Mouse (Mus musculus): Measurements from ENCODE around the gene Krtap28-10. TPM values are rescaled to one million over a fixed set of nuclear protein-coding genes. Genes with fewer than 3 reads are reported as not detected.
"Not testable (repeated sequence)": the region's sequence is repeated elsewhere in the genome, so short reads cannot be mapped to it uniquely, and the experiment has no call there.

The Krtap28-10 gene
- polyA plus RNA-seq, 1 experiment: not detected

GRCm38 (mm10) chr1:83015329-83015879 lies 26.9 kb downstream of the Krtap28-10 start:
- TF ChIP-seq CTCF (IDR thresholded peaks at IDR 0.05; ENCODE audit: extremely low read depth, insufficient read depth, insufficient read length, insufficient replicate concordance) (no peak), POLR2A (IDR thresholded peaks at IDR 0.05; ENCODE audit: low read depth, low read length) (no peak)
- 86% methylated on average over 10 of the region's 10 CpGs for WGBS
- H3K36me3 ChIP-seq (ENCODE audit: control insufficient read depth, insufficient read depth, low read length): no peaks in the 10 kb centered on the region
- H3K27ac ChIP-seq (ENCODE audit: insufficient read depth, low read length): no peak overlapping the region
- no peaks in the 10 kb centered on the region for H3K4me1 ChIP-seq (ENCODE audit: control insufficient read depth, insufficient read depth, insufficient read length)
- no peak for DNase-seq (ENCODE audit: low read depth in 1 of 2, low spot score in 2 of 2)
- H3K4me3 ChIP-seq (ENCODE audit: extremely low read depth, insufficient read depth, insufficient read length): no peak overlapping the region
- no peaks in the 10 kb centered on the region for H3K27me3 ChIP-seq (ENCODE audit: control insufficient read depth, insufficient read depth, low read length)

GRCm38 (mm10) chr1:83014477-83014876 lies 27.8 kb downstream of the Krtap28-10 start:
- WGBS: 90% methylated on average over 3 of the region's 3 CpGs
- Histone ChIP-seq H3K4me3 (ENCODE audit: extremely low read depth, insufficient read depth, insufficient read length) (no peak overlapping the region), H3K36me3 (ENCODE audit: control insufficient read depth, insufficient read depth, low read length) (no peaks in the 10 kb centered on the region), H3K27me3 (ENCODE audit: control insufficient read depth, insufficient read depth, low read length) (no peaks in the 10 kb centered on the region), H3K27ac (ENCODE audit: insufficient read depth, low read length) (no peak overlapping the region), H3K4me1 (ENCODE audit: control insufficient read depth, insufficient read depth, insufficient read length) (no peaks in the 10 kb centered on the region)
- DNase-seq (ENCODE audit: low read depth in 1 of 2, low spot score in 2 of 2): no peak
- TF ChIP-seq POLR2A (IDR thresholded peaks at IDR 0.05; ENCODE audit: low read depth, low read length) (no peak), CTCF (IDR thresholded peaks at IDR 0.05; ENCODE audit: extremely low read depth, insufficient read depth, insufficient read length, insufficient replicate concordance) (no peak)

- no peak for TF ChIP-seq CTCF (IDR thresholded peaks at IDR 0.05; ENCODE audit: extremely low read depth, insufficient read depth, insufficient read length, insufficient replicate concordance)
- no peak for TF ChIP-seq POLR2A (IDR thresholded peaks at IDR 0.05; ENCODE audit: low read depth, low read length)
- DNase-seq (ENCODE audit: low read depth in 1 of 2, low spot score in 2 of 2): no peak
- Histone ChIP-seq H3K4me3 (ENCODE audit: extremely low read depth, insufficient read depth, insufficient read length) (no peak overlapping the region), H3K4me1 (ENCODE audit: control insufficient read depth, insufficient read depth, insufficient read length) (no peaks in the 10 kb centered on the region), H3K36me3 (ENCODE audit: control insufficient read depth, insufficient read depth, low read length) (no peaks in the 10 kb centered on the region), H3K27ac (ENCODE audit: insufficient read depth, low read length) (no peak overlapping the region), H3K27me3 (ENCODE audit: control insufficient read depth, insufficient read depth, low read length) (no peaks in the 10 kb centered on the region)
- WGBS: 80% methylated on average over 6 of the region's 6 CpGs
Measured at GRCm38 (mm10) chr1:83007471-83007870, 34.8 kb downstream of the Krtap28-10 start.

GRCm38 (mm10) chr1:83006218-83007179 lies 35.8 kb downstream of the Krtap28-10 start:
- WGBS: 80% methylated on average over 8 of the region's 8 CpGs
- H3K36me3 ChIP-seq (ENCODE audit: control insufficient read depth, insufficient read depth, low read length): no peaks in the 10 kb centered on the region
- TF ChIP-seq CTCF (IDR thresholded peaks at IDR 0.05; ENCODE audit: extremely low read depth, insufficient read depth, insufficient read length, insufficient replicate concordance): no peak
- TF ChIP-seq POLR2A (IDR thresholded peaks at IDR 0.05; ENCODE audit: low read depth, low read length): no peak
- H3K4me1 ChIP-seq (ENCODE audit: control insufficient read depth, insufficient read depth, insufficient read length): no peaks in the 10 kb centered on the region
- DNase-seq (ENCODE audit: low read depth in 1 of 2, low spot score in 2 of 2): no peak
- H3K4me3 ChIP-seq (ENCODE audit: extremely low read depth, insufficient read depth, insufficient read length): no peak overlapping the region
- no peaks in the 10 kb centered on the region for H3K27me3 ChIP-seq (ENCODE audit: control insufficient read depth, insufficient read depth, low read length)
- no peak overlapping the region for H3K27ac ChIP-seq (ENCODE audit: insufficient read depth, low read length)

- not testable (repeated sequence) for H3K27me3 ChIP-seq (ENCODE audit: control insufficient read depth, insufficient read depth, low read length); DNase-seq (ENCODE audit: low read depth in 1 of 2, low spot score in 2 of 2)
- WGBS: 97% methylated on average over 9 of the region's 9 CpGs
Measured at GRCm38 (mm10) chr1:83000306-83000705, 42.0 kb downstream of the Krtap28-10 start, which contains the start of gene Gm47959. Gene Gm47959, plus strand, starts transcription at chr1:83000548.

GRCm38 (mm10) chr1:82993947-82994346 lies 48.3 kb downstream of the Krtap28-10 start:
- 86% methylated on average over 3 of the region's 3 CpGs for WGBS
- Histone ChIP-seq H3K4me1 (ENCODE audit: control insufficient read depth, insufficient read depth, insufficient read length) (no peaks in the 10 kb centered on the region), H3K27me3 (ENCODE audit: control insufficient read depth, insufficient read depth, low read length) (no peaks in the 10 kb centered on the region), H3K27ac (ENCODE audit: insufficient read depth, low read length) (no peak overlapping the region), H3K4me3 (ENCODE audit: extremely low read depth, insufficient read depth, insufficient read length) (no peak overlapping the region), H3K36me3 (ENCODE audit: control insufficient read depth, insufficient read depth, low read length) (no peaks in the 10 kb centered on the region)
- TF ChIP-seq CTCF (IDR thresholded peaks at IDR 0.05; ENCODE audit: extremely low read depth, insufficient read depth, insufficient read length, insufficient replicate concordance): no peak
- no peak for TF ChIP-seq POLR2A (IDR thresholded peaks at IDR 0.05; ENCODE audit: low read depth, low read length)
- DNase-seq (ENCODE audit: low read depth in 1 of 2, low spot score in 2 of 2): no peak

More at GRCm38 (mm10) chr1:83000306-83000705, 42.0 kb downstream of the Krtap28-10 start, which contains the start of gene Gm47959:
- H3K36me3 ChIP-seq (ENCODE audit: control insufficient read depth, insufficient read depth, low read length); H3K4me1 ChIP-seq (ENCODE audit: control insufficient read depth, insufficient read depth, insufficient read length); H3K4me3 ChIP-seq (ENCODE audit: extremely low read depth, insufficient read depth, insufficient read length); H3K27ac ChIP-seq (ENCODE audit: insufficient read depth, low read length): not testable (repeated sequence)

- no peaks in the 10 kb centered on the region for H3K27me3 ChIP-seq (ENCODE audit: control insufficient read depth, insufficient read depth, low read length)
- no peak overlapping the region for H3K4me3 ChIP-seq (ENCODE audit: extremely low read depth, insufficient read depth, insufficient read length)
- TF ChIP-seq POLR2A (IDR thresholded peaks at IDR 0.05; ENCODE audit: low read depth, low read length) (no peak), CTCF (IDR thresholded peaks at IDR 0.05; ENCODE audit: extremely low read depth, insufficient read depth, insufficient read length, insufficient replicate concordance) (no peak)
- WGBS: 89% methylated on average over 6 of the region's 6 CpGs
- no peaks in the 10 kb centered on the region for H3K4me1 ChIP-seq (ENCODE audit: control insufficient read depth, insufficient read depth, insufficient read length)
- H3K36me3 ChIP-seq (ENCODE audit: control insufficient read depth, insufficient read depth, low read length): no peaks in the 10 kb centered on the region
- no peak for DNase-seq (ENCODE audit: low read depth in 1 of 2, low spot score in 2 of 2)
- no peak overlapping the region for H3K27ac ChIP-seq (ENCODE audit: insufficient read depth, low read length)
Measured at GRCm38 (mm10) chr1:82992093-82992492, 50.2 kb downstream of the Krtap28-10 start.
